Mouse (Mus musculus) neutrophil, adult 5-6 weeks (primary cell): ENCODE results near the gene Ndufa4l2. TPM values are rescaled to one million over a fixed set of nuclear protein-coding genes. Genes with fewer than 3 reads are reported as not detected.

ENCODE experiments used
- ATAC-seq: fragments of 151-379, 151-347 bp; 2 replicates; pipeline ENCODE4 v1.8.0; 2017; ENCODE audit warnings: mild to moderate bottlenecking, moderate TSS enrichment; ENCODE audit not compliant: insufficient number of reproducible peaks, poor library complexity, low FRiP score, severe bottlenecking; ENCODE audit errors: extremely low read depth
- total RNA-seq: library from RNA; stranded (forward); fragments of 200-1000 nt; gene quantifications from 2 replicates; pipeline ENCODE4 v1.2.3, GENCODE M21; 2017

The Ndufa4l2 gene
- total RNA-seq, 1 experiment from 2014 or later: not detected

DNA sequence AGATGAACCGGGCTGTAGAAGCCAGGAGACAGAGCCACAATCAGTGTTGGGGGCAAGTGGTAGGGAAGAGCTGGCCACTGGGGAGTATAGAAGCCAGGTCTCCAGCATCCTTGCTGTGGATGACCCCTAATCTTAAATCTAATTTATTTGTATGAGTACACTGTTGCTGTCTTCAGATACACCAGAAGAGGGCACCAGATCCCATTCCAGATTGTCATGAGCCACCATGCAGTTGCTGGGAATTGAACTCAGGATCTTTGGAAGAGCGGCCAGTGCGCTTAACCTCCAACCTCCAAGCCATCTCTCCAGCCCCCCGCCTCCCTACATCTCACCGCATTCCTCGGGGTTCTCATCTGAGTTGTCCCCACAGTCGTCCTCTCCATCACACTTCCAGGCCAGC is 31.7 kb downstream of the Ndufa4l2 start:
- no peak for ATAC-seq

GRCm38 (mm10) chr10:127548236-127548635 is 33.5 kb downstream of the Ndufa4l2 start:
- no peak for ATAC-seq

DNA sequence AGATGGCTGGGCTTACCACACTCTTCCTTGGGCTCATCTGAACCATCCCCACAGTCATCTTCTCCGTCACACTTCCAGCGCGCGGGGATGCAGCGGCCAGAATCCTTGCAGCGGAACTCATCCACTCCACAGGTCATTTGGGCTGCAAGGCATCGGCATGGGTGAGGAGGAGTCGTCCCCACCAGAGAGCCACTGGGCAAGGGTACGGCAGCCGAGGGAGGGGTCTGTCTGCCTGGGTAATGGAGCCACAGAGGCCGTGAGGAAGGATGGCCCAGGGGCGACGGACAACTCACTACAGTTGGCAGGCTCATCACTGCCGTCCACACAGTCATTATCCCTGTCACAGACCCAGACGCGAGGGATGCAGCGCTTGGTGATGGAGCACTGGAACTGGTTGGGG is 35.1 kb downstream of the Ndufa4l2 start:
- no peak for ATAC-seq

- ATAC-seq: no peak
Measured at GRCm38 (mm10) chr10:127555703-127556102, 40.9 kb downstream of the Ndufa4l2 start.

DNA sequence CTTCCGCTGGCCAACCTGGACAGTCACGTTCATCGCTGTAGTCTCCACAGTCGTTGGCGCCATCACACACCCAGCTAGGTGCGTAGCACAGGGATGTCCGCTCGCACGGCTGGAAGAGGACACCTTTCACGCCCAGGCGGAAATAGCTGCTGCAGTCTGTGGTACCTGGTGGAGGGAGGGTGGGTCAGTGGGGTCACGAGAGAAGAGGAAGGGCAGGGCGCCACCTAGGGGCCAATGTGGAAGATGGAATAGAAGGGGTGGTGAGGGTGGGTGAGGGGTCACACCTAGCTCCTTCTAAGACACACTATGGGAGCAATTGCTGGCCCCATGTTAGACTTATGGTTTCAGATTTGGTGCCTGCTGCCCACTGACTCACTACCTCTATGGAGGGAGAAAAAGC is 42.6 kb downstream of the Ndufa4l2 start:
- ATAC-seq: no peak

DNA sequence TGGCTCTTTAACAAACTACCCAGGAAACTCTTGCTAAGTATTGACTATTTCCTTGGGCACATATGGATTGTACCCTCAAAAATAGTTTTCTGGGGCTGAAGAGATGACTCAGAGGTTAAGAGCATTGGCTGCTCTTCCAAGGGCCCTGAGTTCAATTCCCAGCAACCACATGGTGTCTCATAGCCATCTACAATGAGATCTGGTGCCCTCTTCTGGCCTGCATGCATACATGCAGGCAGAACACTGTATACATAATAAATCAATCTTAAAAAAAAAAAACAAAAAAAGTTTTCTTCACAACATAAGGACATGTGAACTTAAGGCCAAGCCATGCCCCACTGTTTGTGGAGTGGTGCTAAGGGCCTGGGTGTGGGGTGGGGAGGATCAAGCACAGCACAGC is 46.4 kb downstream of the Ndufa4l2 start:
- ATAC-seq: no peak

DNA sequence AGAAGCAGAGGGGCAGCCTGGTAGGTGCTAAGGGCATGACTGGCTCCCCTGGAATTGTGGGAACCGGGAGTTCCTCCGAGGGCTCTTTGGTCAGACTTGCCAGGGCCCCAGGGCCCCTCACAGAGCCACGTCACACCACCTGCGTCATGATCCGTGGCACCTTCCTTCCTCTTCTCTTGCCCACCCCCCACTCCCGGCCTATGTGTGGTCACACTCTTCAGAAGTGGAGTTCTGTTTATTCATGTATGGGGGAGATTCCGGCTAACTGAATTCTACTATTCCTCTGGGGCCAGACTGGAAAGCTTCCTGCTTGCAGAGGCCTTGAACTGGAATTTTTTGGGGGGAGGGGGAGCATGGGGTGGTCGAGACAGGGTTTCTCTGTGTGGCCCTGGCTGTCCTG is 49.1 kb downstream of the Ndufa4l2 start:
- ATAC-seq: no peak

- no peak for ATAC-seq
Measured at GRCm38 (mm10) chr10:127564301-127564700, 49.5 kb downstream of the Ndufa4l2 start.

Other genes with a start within 250 kb of the Ndufa4l2 start
- 89.5 and 94.5 TPM in 2 replicates for gene Dctn2, start 248.6 kb upstream of the Ndufa4l2 start, total RNA-seq
- gene Mbd6, start 225.9 kb upstream of the Ndufa4l2 start, total RNA-seq: 19.9 and 27.8 TPM in 2 replicates
- gene Mars, start 203.2 kb upstream of the Ndufa4l2 start, total RNA-seq: 57.0 and 63.3 TPM in 2 replicates
- gene Arhgap9, start 193.0 kb upstream of the Ndufa4l2 start, total RNA-seq: 146 and 150 TPM in 2 replicates
- gene Gli1, start 173.0 kb upstream of the Ndufa4l2 start, total RNA-seq: not detected in 2 replicates
- 0.12 TPM in 1 of 2 replicates, not detected in the other for gene Inhbe, start 160.6 kb upstream of the Ndufa4l2 start, total RNA-seq
- not detected in 2 replicates for gene Inhbc, start 144.5 kb upstream of the Ndufa4l2 start, total RNA-seq
- gene R3hdm2, start 134.6 kb upstream of the Ndufa4l2 start, total RNA-seq: 51.8 and 67.4 TPM in 2 replicates
- 6.0 and 9.8 TPM in 2 replicates for gene Stac3, start 13.3 kb upstream of the Ndufa4l2 start, total RNA-seq
- 22.8 and 25.0 TPM in 2 replicates for gene Shmt2, start 7.5 kb downstream of the Ndufa4l2 start, total RNA-seq
- gene Nxph4, start 19.6 kb downstream of the Ndufa4l2 start, total RNA-seq: not detected in 2 replicates
- 6.3 and 15.1 TPM in 2 replicates for gene Lrp1, start 106.2 kb downstream of the Ndufa4l2 start, total RNA-seq
- 258 and 273 TPM in 2 replicates for gene Stat6, start 128.0 kb downstream of the Ndufa4l2 start, total RNA-seq
- 42.6 and 45.7 TPM in 2 replicates for gene Nemp1, start 151.9 kb downstream of the Ndufa4l2 start, total RNA-seq
- gene Nab2, start 153.6 kb downstream of the Ndufa4l2 start, total RNA-seq: 19.0 and 19.3 TPM in 2 replicates
- 1.5 and 2.3 TPM in 2 replicates for gene Myo1a, start 190.2 kb downstream of the Ndufa4l2 start, total RNA-seq
- not detected in 2 replicates for gene Tac2, start 209.5 kb downstream of the Ndufa4l2 start, total RNA-seq
- 20.7 and 25.7 TPM in 2 replicates for gene Zbtb39, start 224.6 kb downstream of the Ndufa4l2 start, total RNA-seq
- 0.12 and 0.23 TPM in 2 replicates for gene Gpr182, start 236.8 kb downstream of the Ndufa4l2 start, total RNA-seq
- gene Rdh1, start 244.8 kb downstream of the Ndufa4l2 start, total RNA-seq: 0.37 and 0.47 TPM in 2 replicates
- not detected in 2 replicates for gene Rdh16f1, start 244.8 kb downstream of the Ndufa4l2 start, total RNA-seq